Mouse (Mus musculus) neural tube, embryonic 13.5 days (tissue): ENCODE measurements around the gene Gar1. TPM values are rescaled to one million over a fixed set of nuclear protein-coding genes. Genes with fewer than 3 reads are reported as not detected.

Experiments
- ATAC-seq: fragments of 200-750 bp; cut with Nextera tagmentation; 2 replicates; pipeline ENCODE4 v1.8.0; 2017; ENCODE audit warnings: low read depth, mild to moderate bottlenecking, moderate TSS enrichment, moderate library complexity
- H3K27ac ChIP-seq: fragments of 300-500 bp; sonication (generic); replicated peaks from 2 replicates; pipeline ENCODE4 v1.5.1; 2015; ENCODE audit warnings: moderate library complexity, mild to moderate bottlenecking, inconsistent platforms
- H3K27me3 ChIP-seq: fragments of 300-500 bp; sonication (generic); 2 replicates; pipeline ENCODE4 v1.6.1; 2015; ENCODE audit warnings: mild to moderate bottlenecking, inconsistent platforms
- H3K36me3 ChIP-seq: fragments of 300-500 bp; sonication (generic); 2 replicates; pipeline ENCODE4 v1.6.1; 2015; ENCODE audit warnings: mild to moderate bottlenecking, inconsistent platforms
- H3K4me1 ChIP-seq: fragments of 300-500 bp; sonication (generic); replicated peaks from 2 replicates; pipeline ENCODE4 v1.6.1; 2015; ENCODE audit warnings: inconsistent platforms
- H3K4me2 ChIP-seq: fragments of 300-500 bp; sonication (generic); 2 replicates; pipeline ENCODE4 v1.6.1; 2015; ENCODE audit warnings: inconsistent platforms, mild to moderate bottlenecking, moderate library complexity
- H3K4me3 ChIP-seq: fragments of 300-500 bp; sonication (generic); 2 replicates; pipeline ENCODE4 v1.5.1; 2015; ENCODE audit warnings: mild to moderate bottlenecking, inconsistent platforms
- H3K9ac ChIP-seq: fragments of 300-500 bp; sonication (generic); 2 replicates; pipeline ENCODE4 v1.6.1; 2015; ENCODE audit warnings: moderate library complexity, mild to moderate bottlenecking, inconsistent platforms
- H3K9me3 ChIP-seq: fragments of 300-500 bp; sonication (generic); 2 replicates; pipeline ENCODE4 v1.6.1; 2016; ENCODE audit warnings: inconsistent platforms
- WGBS: fragments of 180-500 bp; shearing (Covaris S2); methylation state at CpG from one replicate; pipeline ENCODE4 v1.1.7; 2015; 5-methylcytosine and 5-hydroxymethylcytosine counted together
- polyA plus RNA-seq: library from polyadenylated mRNA; unstranded; fragments of >200 nt; fragmentation: Nextera tagmentation; extraction: Ambion mirVana; gene quantifications from 2 replicates; pipeline ENCODE4 v1.2.1, GENCODE M21; 2015

Gar1 gene
- polyA plus RNA-seq, 1 experiment from 2014 or later: 43.7 TPM

DNA sequence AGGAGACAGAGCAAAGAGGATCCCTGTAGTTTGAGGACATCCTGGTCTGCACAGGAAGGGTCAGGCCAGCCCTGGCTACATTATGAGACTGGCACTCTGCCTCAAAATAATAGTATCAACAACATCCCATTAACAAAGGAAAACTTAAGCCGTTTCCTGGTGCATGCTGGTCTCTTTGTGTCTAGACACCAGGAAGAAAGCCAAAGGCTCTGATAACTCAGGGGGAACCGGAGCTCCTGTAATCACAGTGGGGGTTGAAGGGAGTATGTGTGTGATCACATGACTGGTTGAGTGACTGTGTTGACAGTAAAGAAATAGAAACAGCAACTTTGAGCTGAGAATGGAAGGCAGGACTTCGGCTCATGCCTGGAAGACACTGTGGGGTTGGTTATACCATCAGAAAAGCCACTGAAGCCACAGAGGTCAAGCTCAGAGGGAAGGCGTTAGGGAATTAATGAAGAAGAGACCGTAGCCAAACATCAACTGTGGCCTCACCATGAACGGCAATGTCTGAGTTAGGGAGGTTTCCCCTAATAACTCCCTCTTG lies 4.3 kb upstream of the Gar1 start, which contains the start of gene Cfi:
Cfi (plus strand) TSS at position 497 of the 547 bp plus-strand sequence.
- Histone ChIP-seq H3K4me1 (no peaks in the 10 kb centered on the region), H3K4me3 (no peak within 1 kb of the TSS), H3K27ac (no peak within 1 kb of the TSS), H3K27me3 (no peaks in the 10 kb centered on the region), H3K9ac (no peak within 1 kb of the TSS), H3K4me2 (no peak within 1 kb of the TSS), H3K36me3 (no peaks in the 10 kb centered on the region), H3K9me3 (no peaks in the 10 kb centered on the region)
- no peak for ATAC-seq
- 77% methylated on average over 6 of the region's 6 CpGs for WGBS

DNA sequence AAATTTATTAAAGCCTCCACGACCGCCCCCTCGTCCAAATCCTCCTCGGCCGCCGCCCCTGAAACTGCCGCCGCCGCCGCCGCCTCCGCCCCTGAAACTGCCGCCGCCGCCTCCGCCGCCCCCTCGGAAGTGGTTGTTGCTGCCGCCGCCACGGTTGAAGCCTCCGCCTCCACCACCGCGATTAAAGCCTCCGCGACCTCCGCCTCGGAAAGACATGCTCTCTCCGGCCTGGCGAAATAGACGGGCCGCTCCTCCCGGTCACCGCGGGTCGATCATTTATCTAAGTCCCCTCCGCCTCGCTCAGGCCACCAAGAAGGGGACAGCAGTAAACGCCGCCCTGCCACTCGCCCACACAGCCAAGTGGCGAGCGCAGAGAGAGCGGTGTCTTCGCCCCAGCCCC lies 570 bp downstream of the Gar1 start:
- Histone ChIP-seq H3K9ac (peak overlapping the region; percentile 84), H3K4me3 (peak overlapping the region; percentile 95), H3K4me2 (peak overlapping the region; percentile 82), H3K4me1 (peaks cover 12% of the 10 kb centered on the region), H3K27ac (peak overlapping the region; percentile 90), H3K36me3 (peaks cover 19% of the 10 kb centered on the region), H3K9me3 (no peaks in the 10 kb centered on the region), H3K27me3 (no peaks in the 10 kb centered on the region)
- 0% methylated on average over 44 of the region's 45 CpGs for WGBS
- no peak for ATAC-seq

DNA sequence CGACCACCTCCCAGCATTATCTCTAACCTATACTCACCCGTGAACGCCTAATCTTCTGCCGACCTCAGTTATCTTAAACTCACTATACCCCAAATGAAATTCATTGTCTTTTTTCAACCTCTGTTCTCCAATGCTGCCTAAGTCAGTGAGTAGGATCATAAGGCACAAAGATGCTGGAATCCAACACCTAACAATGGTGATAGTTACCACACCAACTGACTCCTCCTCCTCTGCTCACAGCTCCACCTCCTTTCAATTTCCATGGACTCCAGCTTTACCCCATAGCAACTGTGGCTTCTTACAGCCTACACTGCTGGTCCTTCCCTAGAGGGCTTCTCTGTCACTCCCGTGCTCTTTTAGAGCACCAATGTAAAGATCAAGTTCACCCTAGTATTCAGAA lies 3.5 kb downstream of the Gar1 start:
- H3K9ac ChIP-seq: no peak overlapping the region
- peaks cover 42% of the 10 kb centered on the region for H3K36me3 ChIP-seq
- no peak overlapping the region for H3K4me3 ChIP-seq
- H3K4me1 ChIP-seq: peaks cover 12% of the 10 kb centered on the region
- no peak for ATAC-seq
- H3K4me2 ChIP-seq: no peak overlapping the region
- H3K27me3 ChIP-seq: no peaks in the 10 kb centered on the region
- no peaks in the 10 kb centered on the region for H3K9me3 ChIP-seq
- 98% methylated on average over 5 of the region's 5 CpGs for WGBS
- H3K27ac ChIP-seq: no peak overlapping the region

DNA sequence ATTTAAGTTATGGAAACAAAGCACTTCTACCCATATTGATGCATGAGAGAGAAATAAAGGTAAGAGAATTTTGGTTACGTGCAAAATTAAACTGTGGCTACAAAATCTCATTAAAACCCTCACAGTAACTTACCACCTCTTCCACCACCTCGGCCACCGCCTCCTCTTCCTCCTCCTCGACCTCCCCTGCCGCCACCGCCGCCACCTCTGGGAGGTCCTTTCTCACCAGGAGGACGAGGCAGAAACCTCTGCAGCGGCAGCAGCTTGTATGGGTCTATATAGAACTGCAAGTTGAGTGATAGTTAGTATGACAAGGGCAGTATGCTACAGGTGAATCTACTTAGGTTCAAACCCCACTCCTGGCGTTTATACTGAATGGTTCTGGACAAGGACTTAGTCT lies 4.5 kb downstream of the Gar1 start:
- Histone ChIP-seq H3K36me3 (peaks cover 48% of the 10 kb centered on the region), H3K4me2 (no peak overlapping the region), H3K4me3 (no peak overlapping the region), H3K9me3 (no peaks in the 10 kb centered on the region), H3K9ac (no peak overlapping the region), H3K27ac (no peak overlapping the region), H3K4me1 (peaks cover 12% of the 10 kb centered on the region), H3K27me3 (no peaks in the 10 kb centered on the region)
- ATAC-seq: no peak
- 91% methylated on average over 10 of the region's 10 CpGs for WGBS

DNA sequence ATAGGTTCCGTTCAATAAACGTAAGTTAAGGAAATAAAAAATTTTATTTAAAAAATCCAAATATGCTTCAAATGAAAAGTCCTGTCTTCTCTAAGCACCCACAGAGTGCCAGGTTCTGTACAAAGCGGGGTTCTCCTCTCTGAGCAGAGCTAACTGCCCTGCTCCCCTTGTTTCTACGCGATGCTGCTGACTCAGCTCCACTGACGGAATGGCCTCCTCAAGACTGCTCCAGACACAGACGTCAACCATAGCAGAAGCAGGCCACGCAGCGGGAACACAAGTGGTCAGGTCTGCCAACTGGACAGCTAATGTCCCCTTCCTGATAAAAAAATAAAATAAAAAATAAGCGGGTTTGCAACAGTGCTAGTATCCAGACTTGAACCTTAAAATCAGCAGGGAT lies 6.3 kb downstream of the Gar1 start:
- H3K9me3 ChIP-seq: no peaks in the 10 kb centered on the region
- no peak overlapping the region for H3K4me2 ChIP-seq
- ATAC-seq: no peak
- peaks cover 48% of the 10 kb centered on the region for H3K36me3 ChIP-seq
- no peak overlapping the region for H3K9ac ChIP-seq
- no peak overlapping the region for H3K4me3 ChIP-seq
- H3K27me3 ChIP-seq: no peaks in the 10 kb centered on the region
- no peak overlapping the region for H3K27ac ChIP-seq
- WGBS: 92% methylated on average over 10 of the region's 10 CpGs
- H3K4me1 ChIP-seq: peaks cover 7% of the 10 kb centered on the region

DNA sequence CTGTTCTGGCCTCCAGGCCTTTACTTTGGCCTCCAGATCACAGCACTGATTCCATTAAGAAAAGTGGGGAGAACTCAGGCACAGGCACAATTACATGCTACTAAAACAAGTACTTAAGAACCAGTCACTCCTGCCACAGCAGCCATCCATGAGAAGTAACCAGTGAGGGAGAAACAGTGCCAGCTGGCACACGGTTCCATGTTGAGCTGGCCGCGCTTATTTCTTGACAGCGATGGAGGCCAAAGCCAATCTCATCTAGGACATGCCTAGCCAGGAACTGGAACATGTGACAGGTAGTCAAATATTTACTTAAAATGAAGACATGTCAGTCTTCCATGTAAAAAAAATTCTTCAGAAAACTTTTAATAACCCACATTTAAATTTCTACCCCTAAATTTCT lies 7.0 kb downstream of the Gar1 start:
- WGBS: 93% methylated on average over 4 of the region's 4 CpGs
- no peaks in the 10 kb centered on the region for H3K4me1 ChIP-seq
- H3K27me3 ChIP-seq: no peaks in the 10 kb centered on the region
- no peak overlapping the region for H3K4me2 ChIP-seq
- H3K27ac ChIP-seq: no peak overlapping the region
- H3K9ac ChIP-seq: no peak overlapping the region
- ATAC-seq: no peak
- no peaks in the 10 kb centered on the region for H3K9me3 ChIP-seq
- no peak overlapping the region for H3K4me3 ChIP-seq
- H3K36me3 ChIP-seq: peaks cover 48% of the 10 kb centered on the region

DNA sequence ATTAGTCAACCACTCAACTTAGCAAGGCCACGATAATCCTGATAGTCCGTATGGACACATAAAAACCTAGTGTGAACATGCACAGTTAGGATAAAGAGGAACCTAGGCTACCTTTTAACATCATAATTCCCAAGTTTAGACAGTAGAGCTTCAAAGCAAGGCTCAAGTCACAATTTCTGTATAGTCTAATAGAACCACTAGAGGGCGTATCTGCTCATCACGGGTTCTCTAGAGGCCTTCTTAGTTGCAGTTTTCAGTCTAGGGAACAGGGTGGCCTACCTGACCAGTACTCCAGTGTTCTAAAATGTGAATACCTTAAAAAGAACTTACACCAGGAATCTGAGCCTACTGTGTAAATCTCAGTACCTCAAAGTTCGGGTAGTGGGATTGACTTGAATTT lies 7.9 kb downstream of the Gar1 start:
- no peaks in the 10 kb centered on the region for H3K27me3 ChIP-seq
- no peak for ATAC-seq
- 58% methylated on average over 5 of the region's 5 CpGs for WGBS

DNA sequence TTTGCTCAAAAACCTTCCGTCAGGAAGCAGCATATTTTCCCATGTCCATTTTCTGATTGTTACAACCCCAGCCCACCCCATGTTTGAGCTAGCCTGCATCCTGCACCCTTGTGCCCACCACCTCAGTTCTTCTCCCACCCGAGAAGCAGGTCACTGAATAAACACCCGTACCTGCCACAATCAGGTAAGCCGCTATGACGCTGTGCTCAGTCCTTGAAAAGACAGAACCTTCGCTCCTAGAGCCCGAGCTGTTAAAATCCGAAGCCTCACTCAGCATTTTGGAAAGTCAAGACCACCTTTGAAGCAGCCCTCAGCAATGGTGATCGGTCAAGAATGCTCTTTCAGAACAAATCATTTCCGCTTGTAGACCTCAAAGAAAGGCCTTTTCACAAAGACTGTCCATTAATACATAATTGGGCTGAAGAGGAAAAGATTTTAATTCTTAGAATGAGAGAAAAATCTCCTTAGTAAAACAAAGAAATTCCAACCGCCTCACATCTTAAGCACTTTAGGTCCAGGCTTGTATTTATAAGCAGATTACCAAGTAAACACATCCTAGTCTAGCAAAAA lies 8.9 kb downstream of the Gar1 start, which contains the start of gene Rrh:
Rrh (minus strand) TSS at position 382 of the 570 bp plus-strand sequence.
- H3K4me3 ChIP-seq: no peak within 1 kb of the TSS
- H3K27me3 ChIP-seq: no peaks in the 10 kb centered on the region
- 63% methylated on average over 11 of the region's 11 CpGs for WGBS
- H3K9ac ChIP-seq: no peak within 1 kb of the TSS
- H3K4me2 ChIP-seq: no peak within 1 kb of the TSS
- no peak for ATAC-seq
- H3K36me3 ChIP-seq: peaks cover 41% of the 10 kb centered on the region
- H3K4me1 ChIP-seq: no peaks in the 10 kb centered on the region
- H3K9me3 ChIP-seq: no peaks in the 10 kb centered on the region
- no peak within 1 kb of the TSS for H3K27ac ChIP-seq

More for the DNA sequence above, 7.9 kb downstream of the Gar1 start:
- no peaks in the 10 kb centered on the region for H3K9me3 ChIP-seq
- H3K27ac ChIP-seq: no peak overlapping the region
- H3K4me2 ChIP-seq: no peak overlapping the region
- H3K9ac ChIP-seq: no peak overlapping the region
- H3K36me3 ChIP-seq: peaks cover 44% of the 10 kb centered on the region
- no peaks in the 10 kb centered on the region for H3K4me1 ChIP-seq
- no peak overlapping the region for H3K4me3 ChIP-seq

DNA sequence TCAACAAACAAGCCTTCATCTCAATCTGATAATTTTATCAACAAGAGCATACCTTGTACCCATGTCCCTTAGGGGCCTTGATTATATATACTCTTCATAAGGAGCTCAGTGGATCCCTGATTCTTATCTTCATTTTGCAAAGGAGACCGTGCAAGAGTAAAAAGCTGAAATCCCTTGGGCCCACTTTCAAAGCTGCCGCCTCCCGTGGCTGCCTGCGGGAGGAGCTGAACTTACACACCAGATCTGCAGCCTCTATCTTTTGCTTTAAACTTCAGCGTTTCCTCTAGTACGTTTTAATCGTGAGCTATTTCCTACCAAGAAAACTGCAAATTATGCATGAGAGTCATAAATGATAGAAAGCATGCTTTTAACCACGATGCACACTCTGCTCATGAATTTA lies 9.5 kb downstream of the Gar1 start:
- no peaks in the 10 kb centered on the region for H3K27me3 ChIP-seq
- ATAC-seq: no peak
- H3K9me3 ChIP-seq: no peaks in the 10 kb centered on the region
- H3K4me3 ChIP-seq: no peak overlapping the region
- H3K4me1 ChIP-seq: no peaks in the 10 kb centered on the region
- peaks cover 40% of the 10 kb centered on the region for H3K36me3 ChIP-seq
- 74% methylated on average over 8 of the region's 8 CpGs for WGBS
- no peak overlapping the region for H3K4me2 ChIP-seq
- no peak overlapping the region for H3K9ac ChIP-seq
- H3K27ac ChIP-seq: no peak overlapping the region

DNA sequence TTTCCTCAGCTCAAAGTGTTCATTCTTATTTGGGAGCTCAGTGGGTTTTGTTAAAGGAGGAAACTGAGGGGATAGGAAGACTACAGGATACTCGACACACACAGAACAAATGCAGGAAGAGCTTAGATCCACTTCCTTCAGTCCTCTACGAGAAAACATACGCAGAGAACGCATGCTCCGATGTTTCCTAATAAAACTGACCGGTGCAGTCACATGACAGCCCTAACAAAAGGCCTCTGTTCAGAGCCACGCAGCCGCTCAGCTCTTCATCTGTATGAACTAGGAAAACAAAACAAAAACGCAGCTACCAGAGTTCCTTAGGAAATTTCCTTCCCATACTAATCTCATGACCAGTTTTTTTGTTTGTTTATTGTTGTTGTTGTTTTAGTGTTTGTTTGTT lies 10.3 kb downstream of the Gar1 start:
- Histone ChIP-seq H3K27ac (no peak overlapping the region), H3K4me2 (no peak overlapping the region), H3K9me3 (no peaks in the 10 kb centered on the region), H3K9ac (no peak overlapping the region), H3K36me3 (peaks cover 31% of the 10 kb centered on the region), H3K4me3 (no peak overlapping the region), H3K4me1 (no peaks in the 10 kb centered on the region), H3K27me3 (no peaks in the 10 kb centered on the region)
- ATAC-seq: no peak
- WGBS: 61% methylated on average over 9 of the region's 9 CpGs

DNA sequence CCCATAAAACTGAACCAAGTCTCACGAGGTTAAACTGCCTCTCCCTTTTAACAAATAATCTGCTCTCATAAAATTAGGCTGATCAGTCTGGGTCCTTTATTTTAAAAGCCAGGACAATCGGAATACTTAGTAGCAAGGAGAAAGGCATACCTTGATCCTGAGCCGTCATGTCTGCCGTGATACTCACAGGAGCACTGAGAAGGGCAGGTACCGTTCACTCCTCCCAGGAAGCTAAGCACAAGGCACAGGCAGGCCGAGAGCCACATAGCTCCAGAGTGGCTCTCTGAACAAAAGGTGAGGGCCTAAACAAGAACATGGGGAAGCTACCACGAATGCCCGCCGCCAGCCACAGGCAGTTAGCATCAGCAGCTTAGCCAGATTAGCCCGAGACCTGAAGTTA lies 27.4 kb downstream of the Gar1 start, which contains the start of gene Lrit3:
Lrit3 (minus strand) TSS at position 266 of the 400 bp plus-strand sequence.
- no peaks in the 10 kb centered on the region for H3K27me3 ChIP-seq
- no peak within 1 kb of the TSS for H3K9ac ChIP-seq
- WGBS: 83% methylated on average over 10 of the region's 10 CpGs
- ATAC-seq: no peak
- H3K4me2 ChIP-seq: no peak within 1 kb of the TSS
- H3K4me3 ChIP-seq: no peak within 1 kb of the TSS
- H3K9me3 ChIP-seq: no peaks in the 10 kb centered on the region
- H3K36me3 ChIP-seq: no peaks in the 10 kb centered on the region
- H3K27ac ChIP-seq: no peak within 1 kb of the TSS
- H3K4me1 ChIP-seq: no peaks in the 10 kb centered on the region

DNA sequence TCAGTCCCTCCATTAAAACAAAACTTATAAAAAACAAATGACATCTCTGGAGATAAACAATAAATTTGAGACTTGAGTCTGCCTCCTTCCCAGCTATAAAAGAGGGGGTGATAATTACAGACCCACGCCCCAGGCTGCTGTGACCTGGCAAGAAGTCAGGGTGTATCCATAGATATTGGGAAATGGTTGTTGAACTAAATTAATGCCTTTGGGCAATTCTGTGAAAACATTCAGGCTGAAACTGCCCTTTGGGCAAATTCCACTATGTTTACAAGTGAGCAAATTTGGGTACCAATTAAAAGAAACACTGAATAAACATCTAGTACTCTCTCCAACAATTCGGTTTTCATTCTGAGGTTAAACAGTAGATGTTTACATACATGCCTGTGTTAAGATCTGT lies 32.2 kb downstream of the Gar1 start:
- Histone ChIP-seq H3K27ac (no peak overlapping the region), H3K4me3 (no peak overlapping the region), H3K9me3 (no peaks in the 10 kb centered on the region), H3K4me1 (no peaks in the 10 kb centered on the region), H3K27me3 (no peaks in the 10 kb centered on the region), H3K9ac (no peak overlapping the region), H3K4me2 (no peak overlapping the region), H3K36me3 (no peaks in the 10 kb centered on the region)
- no peak for ATAC-seq
- WGBS: 87% methylated on average over 2 of the region's 2 CpGs

DNA sequence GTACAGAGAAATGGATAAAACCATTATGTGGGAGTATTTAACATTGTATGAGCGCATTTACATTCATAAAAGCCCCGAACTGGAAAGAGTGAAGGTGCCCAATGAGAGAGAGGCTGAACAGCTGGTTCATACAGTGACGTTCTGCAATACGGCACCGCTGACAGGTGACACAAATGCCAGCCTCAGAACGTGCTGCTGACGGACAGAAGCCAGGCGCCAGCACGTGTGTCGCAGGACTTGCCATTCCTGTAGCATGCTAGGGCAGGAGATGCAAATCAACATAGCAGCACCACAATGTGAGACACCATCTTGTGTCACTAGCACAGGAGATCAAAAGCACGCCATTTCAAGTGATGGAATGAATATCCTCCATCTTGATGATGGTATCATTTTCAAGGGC lies 32.6 kb downstream of the Gar1 start:
- no peak for ATAC-seq
- Histone ChIP-seq H3K9me3 (no peaks in the 10 kb centered on the region), H3K27me3 (no peaks in the 10 kb centered on the region), H3K36me3 (no peaks in the 10 kb centered on the region), H3K4me1 (no peaks in the 10 kb centered on the region), H3K4me2 (no peak overlapping the region), H3K27ac (no peak overlapping the region), H3K4me3 (no peak overlapping the region), H3K9ac (no peak overlapping the region)
- WGBS: 87% methylated on average over 11 of the region's 11 CpGs
